Mouse (Mus musculus) cerebellum, postnatal 4 days (tissue): ENCODE measurements at regions not wholly inside any gene's neighbourhood (a gene's known extent, or its start where the extent isn't known, plus 50 kb on each side); places are given as distances from the start of the nearest gene placed in this dataset.
A peak's percentile ranks its signal among the peaks of the same experiment; 100 is the strongest.

ENCODE experiments used
- DNase-seq, 2 experiments: peaks; one replicate each; pipeline ENCODE4 v3.0.0; 2022; ENCODE audit warnings: low spot score in 2 of 2, mixed read lengths in 1 of 2

DNA sequence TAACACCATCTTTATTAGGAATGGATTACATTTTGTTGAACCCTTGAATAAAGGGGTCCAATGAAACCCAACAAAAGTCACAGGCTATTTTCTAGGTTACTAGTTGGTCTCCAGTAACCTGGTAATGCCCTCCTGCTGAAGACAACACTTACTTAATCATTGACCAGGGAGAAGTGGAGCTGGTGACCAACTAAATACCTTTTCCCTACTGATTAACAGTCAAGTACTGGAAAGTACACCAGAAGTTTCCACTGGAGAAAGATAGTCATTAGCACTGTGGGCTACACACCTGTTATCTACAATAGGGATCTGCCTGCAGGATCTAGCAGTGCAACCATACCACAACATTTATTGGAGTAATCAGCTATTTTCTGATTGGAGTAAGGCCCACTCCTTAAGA is 718.7 kb downstream of the Trhde start:
- DNase-seq, result no peak

DNA sequence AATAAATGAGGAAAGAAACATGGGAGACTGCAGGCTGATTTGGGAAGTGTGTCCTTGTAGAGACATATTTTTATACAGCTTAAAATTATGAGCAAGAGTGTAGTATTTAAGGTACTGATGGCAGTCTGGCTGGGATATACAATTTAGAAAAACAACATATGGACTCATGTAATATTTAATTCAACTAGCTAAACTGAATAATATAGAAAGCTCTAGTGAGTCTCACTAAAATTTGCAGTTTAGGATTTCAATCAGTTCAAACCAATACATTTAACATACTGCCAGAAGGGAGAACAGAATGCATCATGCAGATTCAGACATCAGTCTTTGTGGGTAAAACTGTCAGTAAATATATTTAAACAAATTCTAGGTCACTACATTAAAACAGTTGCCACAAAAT is 760.1 kb downstream of the Trhde start:
- no peak for DNase-seq

DNA sequence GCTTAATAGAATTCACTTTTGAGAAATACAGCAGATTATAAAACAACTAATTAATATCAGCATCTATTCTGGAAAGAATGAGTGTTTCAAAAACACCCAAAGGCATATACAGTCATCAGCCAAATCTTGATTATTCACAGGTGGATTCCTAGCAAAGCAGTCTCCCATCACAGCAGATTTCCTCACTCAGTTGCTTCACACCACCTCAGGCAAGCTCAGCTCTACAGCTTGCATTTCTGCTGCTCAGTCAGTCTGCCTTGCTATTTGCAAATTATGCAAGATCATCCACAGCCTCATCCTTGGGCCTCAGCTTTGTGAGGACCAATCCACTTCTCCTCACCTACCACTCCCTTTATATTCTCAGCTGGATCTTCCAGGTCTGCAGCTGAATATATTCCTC is 788.7 kb downstream of the Trhde start:
- DNase-seq, result no peak

DNA sequence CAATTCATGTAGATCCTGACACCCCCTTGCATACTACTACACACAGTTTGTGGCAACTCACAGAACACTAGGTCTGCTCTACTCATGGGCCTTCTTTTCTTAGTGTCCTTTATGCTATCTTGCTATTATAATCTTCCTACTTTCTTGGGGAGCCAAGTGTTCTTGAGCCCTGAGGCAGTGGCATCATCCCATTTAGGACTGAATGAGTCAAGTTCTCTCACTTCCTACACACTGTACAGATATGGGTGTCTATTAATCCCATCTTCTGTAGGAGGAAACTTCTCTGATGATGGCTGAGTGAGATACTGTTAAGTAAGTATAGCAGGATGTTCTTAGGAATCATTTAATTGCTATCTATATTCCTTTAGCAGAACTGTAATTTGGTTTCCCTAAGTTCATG is 816.7 kb downstream of the Trhde start:
- DNase-seq, result no peak

DNA sequence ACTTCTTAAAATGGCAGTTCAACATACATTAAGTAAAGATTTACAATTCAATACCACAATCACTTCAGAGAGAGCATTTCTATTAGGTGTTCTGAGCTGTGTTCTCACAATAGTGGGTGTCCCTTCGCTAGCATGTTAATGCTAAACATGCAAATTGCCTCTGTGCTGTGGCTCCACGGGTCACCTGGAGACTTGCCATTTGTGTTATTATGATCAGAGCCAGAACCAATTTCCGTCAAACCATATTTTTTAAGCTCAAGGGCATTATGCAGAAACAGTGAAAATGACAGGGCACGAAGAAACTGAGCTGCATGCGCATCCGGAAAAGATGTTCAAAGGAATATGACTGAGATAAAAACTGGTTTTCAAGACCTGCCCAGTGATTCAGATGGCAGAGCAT is 829.3 kb downstream of the Trhde start:
- DNase-seq, result peak in 1 of 2 experiments; percentile 27

DNA sequence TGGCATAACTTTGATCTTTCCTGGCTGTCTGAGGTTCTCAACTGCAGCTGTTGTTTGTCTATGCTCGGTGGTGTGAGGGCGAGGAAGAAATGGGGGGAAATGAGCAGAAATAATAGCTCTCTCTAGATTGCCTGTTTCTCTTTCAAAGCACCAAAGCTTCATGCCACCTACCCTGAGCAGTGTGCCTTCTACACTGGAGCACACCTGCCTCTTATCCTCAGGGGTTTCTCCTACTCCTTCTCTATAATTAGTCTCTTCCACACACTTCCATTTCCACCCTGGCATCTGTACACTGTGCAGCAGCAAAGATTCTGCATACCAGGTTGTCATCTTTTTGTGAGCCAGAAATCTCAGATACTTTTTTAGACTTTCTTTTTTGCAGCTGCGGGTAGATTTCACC is 855.3 kb downstream of the Trhde start:
- no peak for DNase-seq

DNA sequence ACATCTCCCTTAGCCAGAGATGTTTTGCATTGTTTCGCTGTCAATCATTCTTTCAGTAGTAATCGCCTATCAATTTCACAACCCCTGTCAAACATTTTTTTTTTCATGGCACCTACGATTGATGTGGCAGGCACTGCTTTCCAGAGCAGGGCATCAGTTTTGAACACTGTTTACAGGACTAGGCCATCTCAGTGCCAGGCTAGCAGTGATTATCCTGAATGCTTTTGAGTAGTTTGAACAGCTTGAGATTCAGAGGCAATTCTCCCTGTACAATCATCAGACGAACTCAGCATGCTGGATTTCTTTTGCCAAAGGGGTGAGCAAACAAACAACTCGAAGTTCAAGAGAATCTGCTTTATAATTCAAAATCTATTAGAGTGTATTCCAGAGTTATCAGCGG is 862.6 kb downstream of the Trhde start:
- DNase-seq, result no peak

DNA sequence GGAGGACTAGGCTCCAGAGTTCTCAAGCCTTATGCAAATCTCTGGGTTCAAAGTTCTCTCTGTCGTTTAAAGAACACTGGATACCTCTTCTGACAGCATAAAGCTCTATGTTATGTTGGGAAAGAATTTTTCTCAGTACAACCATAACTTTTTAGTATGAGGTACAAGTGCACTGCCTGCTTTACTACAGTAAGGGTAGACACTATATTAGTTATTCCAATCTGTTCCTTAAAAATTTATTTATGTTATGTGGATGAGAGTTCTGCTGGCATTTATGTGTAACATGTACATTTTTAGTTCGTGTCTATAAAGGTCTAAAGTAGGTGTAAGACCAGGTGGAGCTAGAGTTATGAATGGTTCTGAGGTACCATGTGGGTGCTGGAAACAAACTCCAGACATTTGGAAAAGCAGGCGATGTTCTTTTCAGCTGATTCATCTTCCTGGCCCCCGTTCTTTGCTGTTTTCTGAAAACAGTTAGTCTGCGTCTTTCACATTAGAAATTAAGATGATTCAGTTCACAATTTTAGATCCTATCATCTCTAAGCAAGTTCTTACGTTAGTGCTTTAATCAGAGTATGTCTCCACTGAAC is 871.8 kb downstream of the Trhde start:
- DNase-seq, result no peak

DNA sequence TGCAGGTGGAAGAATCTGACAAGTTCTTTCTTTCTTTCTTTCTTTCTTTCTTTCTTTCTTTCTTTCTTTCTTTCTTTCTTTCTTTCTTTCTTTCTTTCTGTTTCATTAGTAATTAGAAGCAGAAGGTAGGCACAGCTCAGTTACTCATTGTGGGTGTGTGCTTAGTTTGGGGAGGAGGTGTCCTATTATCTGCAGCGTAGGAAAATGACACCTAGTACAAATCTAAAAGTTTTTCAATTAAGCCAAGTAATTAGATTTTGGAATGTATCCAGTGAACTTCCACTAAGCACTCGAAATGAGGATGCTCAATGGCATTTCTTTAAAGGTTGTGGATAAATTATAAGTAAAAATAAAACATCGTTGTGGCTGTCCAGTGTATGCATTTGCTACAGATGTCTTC is 885.4 kb downstream of the Trhde start:
- DNase-seq, result no peak

DNA sequence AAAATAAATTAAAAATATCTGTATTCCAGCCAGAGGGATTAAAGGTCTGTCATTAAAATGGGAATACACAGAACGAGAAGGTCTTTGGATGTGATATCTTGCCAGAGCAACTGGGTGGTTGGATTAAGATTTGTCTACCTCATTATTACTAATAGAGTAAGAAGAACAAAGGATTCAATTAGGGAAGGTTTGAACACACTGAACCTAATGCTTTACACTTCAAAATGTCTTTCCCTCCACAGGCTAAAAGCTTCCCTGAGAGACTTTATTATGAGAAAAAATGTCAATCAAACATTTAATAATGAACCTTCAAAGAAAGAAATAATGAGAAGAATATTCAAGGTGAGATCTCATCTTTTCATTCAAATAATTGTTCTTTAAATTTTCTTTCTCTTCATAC is 899.4 kb downstream of the Trhde start:
- DNase-seq, result no peak

DNA sequence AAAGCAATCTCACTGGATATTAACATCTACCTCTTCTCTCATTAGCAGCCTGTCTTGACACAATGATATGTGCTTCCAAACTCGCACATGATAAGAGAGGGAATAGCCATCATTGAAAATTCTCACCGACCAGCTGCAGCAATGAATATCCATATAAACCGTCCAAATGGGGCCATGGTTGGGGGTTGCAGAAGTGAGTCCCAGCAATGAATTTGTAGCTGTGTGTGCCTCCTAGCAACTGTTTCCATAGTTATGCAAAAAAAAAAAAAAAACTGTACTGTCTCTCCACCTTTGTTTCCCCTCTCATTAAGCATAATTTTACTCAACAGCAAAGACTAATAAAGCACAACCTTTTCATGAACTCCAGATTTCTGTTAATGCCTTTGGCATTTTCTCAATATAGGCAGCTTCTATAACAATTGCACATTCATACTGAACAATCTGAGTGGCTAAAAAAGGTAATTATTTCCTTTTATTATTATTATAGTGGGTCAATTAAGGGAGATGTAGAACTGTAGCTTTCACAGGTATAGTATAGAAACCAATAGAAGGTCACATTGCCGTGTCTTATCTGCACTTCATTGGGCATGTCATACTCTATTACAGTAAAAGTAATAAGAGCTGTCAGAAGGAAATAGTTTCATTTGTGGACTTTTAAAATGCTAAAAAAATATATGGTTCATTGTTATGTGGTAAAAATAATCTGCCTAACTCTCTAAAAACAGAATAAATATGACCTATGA is 927.5 kb downstream of the Trhde start:
- no peak for DNase-seq

DNA sequence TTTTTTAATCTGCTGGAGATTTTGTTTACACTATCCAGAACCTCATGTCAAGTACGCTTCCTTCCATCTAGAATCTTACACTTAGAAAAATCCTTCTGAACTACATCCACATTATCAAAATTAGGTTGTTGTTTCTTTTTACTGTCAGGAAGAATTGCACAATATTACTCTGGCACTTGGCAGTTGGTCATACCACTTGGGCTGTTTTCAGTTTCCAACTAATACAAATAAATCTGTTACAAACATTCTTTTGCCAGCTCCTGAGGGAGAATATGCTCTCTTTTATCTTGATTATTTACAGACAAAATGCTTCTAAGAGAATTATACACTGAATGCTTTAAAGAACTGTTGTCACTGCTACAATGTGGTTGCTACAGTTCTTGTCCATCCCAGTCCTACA is 895.8 kb upstream of the Atxn7l3b start:
- no peak for DNase-seq
